In genomic region chr17:23603542-23603941, GRCm38 (mm10) we compare ENCODE assay signal across 10 mouse cellular contexts. TPM values are rescaled to one million over a fixed set of nuclear protein-coding genes. Genes with fewer than 3 reads are reported as not detected.
A peak's percentile ranks its signal among the peaks of the same experiment; 100 is the strongest.
DNase-seq lines count a peak whose midpoint lies in the region; ATAC-seq and TF ChIP-seq lines count a peak whose summit lies in the region.
"Had no signal": no experiment of that assay in that cellular context is flagged by ENCODE, and none has a peak within 500 bp of the region (broad histone marks: within the 10 kb centered on the region; RNA-seq: fewer than 3 reads in every experiment).

No protein-coding gene starts in this region.

- DNase-seq in cerebellum, adult 9-10 months: peak; percentile 3
- no peak for DNase-seq in cerebellum, adult 18-20 months
- peak; percentile 41 for DNase-seq in midbrain, embryonic 10.5 days (ENCODE audit: low spot score)
- peak; percentile 55 for DNase-seq in thymus, postnatal 25 days
- DNase-seq in cerebellum, adult 2 months: no peak

- H3K4me2 ChIP-seq in midbrain, embryonic 16.5 days (ENCODE audit: low read length): no peak overlapping the region
- no peak overlapping the region for H3K4me2 ChIP-seq in midbrain, embryonic 15.5 days
- H3K4me2 ChIP-seq: midbrain, embryonic 12.5 days had no signal

- ATAC-seq in midbrain, embryonic 16.5 days: no peak
- ATAC-seq in granulocyte monocyte progenitor cell, adult 5-6 weeks (replicated peaks; ENCODE audit: poor library complexity, severe bottlenecking): peak; percentile 40
- no peak for ATAC-seq in midbrain, embryonic 15.5 days (replicated peaks)

- TF ChIP-seq CTCF in cerebellum, adult 2 months (IDR thresholded peaks at IDR 0.05; ENCODE audit: borderline replicate concordance, insufficient read depth, low read depth, low read length): no peak; the same call in 1 of the 2 replicates

- no peaks in the 10 kb centered on the region for H3K36me3 ChIP-seq in midbrain, embryonic 10.5 days
- H3K36me3 ChIP-seq in midbrain, embryonic 16.5 days (ENCODE audit: control insufficient read depth, insufficient read depth, low read length): no peaks in the 10 kb centered on the region
- no peaks in the 10 kb centered on the region for H3K36me3 ChIP-seq in midbrain, embryonic 15.5 days (replicated peaks)
- H3K36me3 ChIP-seq: midbrain, embryonic 12.5 days had no signal

- WGBS in midbrain, embryonic 10.5 days: 50% methylated on average over 2 of the region's 2 CpGs
- 51% methylated on average over 2 of the region's 2 CpGs for WGBS in midbrain, embryonic 16.5 days
- 58% methylated on average over 2 of the region's 2 CpGs for WGBS in cerebellum, adult 2 months
- 50% methylated on average over 2 of the region's 2 CpGs for WGBS in midbrain, embryonic 15.5 days

- H3K27ac ChIP-seq in midbrain, embryonic 10.5 days (replicated peaks): no peak overlapping the region
- no peak overlapping the region for H3K27ac ChIP-seq in midbrain, embryonic 16.5 days (ENCODE audit: low read length)
- no peak overlapping the region for H3K27ac ChIP-seq in cerebellum, adult 2 months (ENCODE audit: insufficient read depth, low read length)
- no peak overlapping the region for H3K27ac ChIP-seq in midbrain, embryonic 15.5 days
- H3K27ac ChIP-seq: midbrain, embryonic 12.5 days had no signal

- no peaks in the 10 kb centered on the region; the same call in 1 of the 2 replicates for H3K27me3 ChIP-seq in midbrain, embryonic 10.5 days (ENCODE audit: low read depth, poor library complexity, severe bottlenecking)
- H3K27me3 ChIP-seq in midbrain, embryonic 16.5 days (ENCODE audit: control insufficient read depth, insufficient read depth, low read depth, low read length): no peaks in the 10 kb centered on the region; the same call in 1 of the 2 replicates
- no peaks in the 10 kb centered on the region for H3K27me3 ChIP-seq in cerebellum, adult 2 months (ENCODE audit: control insufficient read depth, insufficient read depth, low read length)
- H3K27me3 ChIP-seq in midbrain, embryonic 15.5 days (replicated peaks): no peaks in the 10 kb centered on the region
- H3K27me3 ChIP-seq: midbrain, embryonic 12.5 days had no signal

- peaks cover 31% of the 10 kb centered on the region for H3K4me1 ChIP-seq in midbrain, embryonic 10.5 days
- H3K4me1 ChIP-seq in midbrain, embryonic 16.5 days (ENCODE audit: control insufficient read depth, insufficient read depth, low read length): peaks cover 3% of the 10 kb centered on the region; the same call in 1 of the 2 replicates
- H3K4me1 ChIP-seq in cerebellum, adult 2 months (ENCODE audit: control insufficient read depth, insufficient read depth, low read length): no peaks in the 10 kb centered on the region
- peaks cover 3% of the 10 kb centered on the region; the same call in 1 of the 2 replicates for H3K4me1 ChIP-seq in midbrain, embryonic 15.5 days

- H3K4me3 ChIP-seq in midbrain, embryonic 10.5 days: no peak overlapping the region
- H3K4me3 ChIP-seq in midbrain, embryonic 16.5 days (ENCODE audit: low read depth, low read length): no peak overlapping the region
- H3K4me3 ChIP-seq in cerebellum, adult 2 months (replicated peaks; ENCODE audit: insufficient read depth, low read depth, low read length): no peak overlapping the region
- no peak overlapping the region for H3K4me3 ChIP-seq in midbrain, embryonic 15.5 days
- H3K4me3 ChIP-seq: midbrain, embryonic 12.5 days had no signal

- H3K9me3 ChIP-seq in midbrain, embryonic 10.5 days (replicated peaks): no peaks in the 10 kb centered on the region
- H3K9me3 ChIP-seq in midbrain, embryonic 16.5 days (replicated peaks; ENCODE audit: control insufficient read depth, low read length, poor library complexity, severe bottlenecking): no peaks in the 10 kb centered on the region
- no peaks in the 10 kb centered on the region for H3K9me3 ChIP-seq in midbrain, embryonic 15.5 days
- H3K9me3 ChIP-seq: midbrain, embryonic 12.5 days had no signal

- H3K9ac ChIP-seq in midbrain, embryonic 16.5 days (ENCODE audit: low read depth, low read length): no peak overlapping the region
- H3K9ac ChIP-seq in midbrain, embryonic 15.5 days: no peak overlapping the region
- H3K9ac ChIP-seq: midbrain, embryonic 12.5 days had no signal

- no peak for TF ChIP-seq POLR2A in cerebellum, adult 2 months (IDR thresholded peaks at IDR 0.05; ENCODE audit: borderline replicate concordance, insufficient read depth, low read length)

RNA-seq across cellular contexts. Expression of gene Zscan10, which starts 2.9 kb away (rescaled TPM):
- polyA plus RNA-seq in midbrain, embryonic 10.5 days (2016; fragmentation: Nextera tagmentation; extraction: Ambion mirVana): 0.12 and 0.19 TPM in 2 replicates
- polyA plus RNA-seq in midbrain, embryonic 16.5 days (2015; fragmentation: Nextera tagmentation; extraction: Ambion mirVana): not detected in 2 replicates
- total RNA-seq in granulocyte monocyte progenitor cell, adult 5-6 weeks (2014; fragmentation: Nextera tagmentation): not detected in 2 replicates
- not detected in 2 replicates for total RNA-seq in granulocyte monocyte progenitor cell, adult 5-6 weeks (2017)
- 0.13 and 0.16 TPM in 2 replicates for polyA plus RNA-seq in cerebellum, adult 2 months (2012; rRNA removed)
- not detected in 2 replicates for polyA plus RNA-seq in midbrain, embryonic 15.5 days (2015; fragmentation: Nextera tagmentation; extraction: Ambion mirVana)
- polyA plus RNA-seq: heart, embryonic 16.5 days; midbrain, embryonic 12.5 days had no signal

RNA-seq across cellular contexts. Expression of gene Zfp13, which starts 4.3 kb away (rescaled TPM):
- 19.8 and 25.7 TPM in 2 replicates for polyA plus RNA-seq in midbrain, embryonic 10.5 days (2016; fragmentation: Nextera tagmentation; extraction: Ambion mirVana)
- 28.4 and 29.4 TPM in 2 replicates for polyA plus RNA-seq in midbrain, embryonic 16.5 days (2015; fragmentation: Nextera tagmentation; extraction: Ambion mirVana)
- 1.7 and 2.2 TPM in 2 replicates for total RNA-seq in granulocyte monocyte progenitor cell, adult 5-6 weeks (2014; fragmentation: Nextera tagmentation)
- total RNA-seq in granulocyte monocyte progenitor cell, adult 5-6 weeks (2017): 0.46 and 0.56 TPM in 2 replicates
- 25.6 and 27.2 TPM in 2 replicates for polyA plus RNA-seq in cerebellum, adult 2 months (2012; rRNA removed)
- polyA plus RNA-seq in midbrain, embryonic 15.5 days (2015; fragmentation: Nextera tagmentation; extraction: Ambion mirVana): 30.4 and 31.9 TPM in 2 replicates

RNA-seq across cellular contexts. Expression of gene Zfp213, which starts 39.5 kb away (rescaled TPM):
- 27.5 and 28.7 TPM in 2 replicates for polyA plus RNA-seq in midbrain, embryonic 10.5 days (2016; fragmentation: Nextera tagmentation; extraction: Ambion mirVana)
- 16.0 and 17.9 TPM in 2 replicates for polyA plus RNA-seq in midbrain, embryonic 16.5 days (2015; fragmentation: Nextera tagmentation; extraction: Ambion mirVana)
- 4.9 and 6.9 TPM in 2 replicates for total RNA-seq in granulocyte monocyte progenitor cell, adult 5-6 weeks (2014; fragmentation: Nextera tagmentation)
- total RNA-seq in granulocyte monocyte progenitor cell, adult 5-6 weeks (2017): 9.7 and 10.7 TPM in 2 replicates
- polyA plus RNA-seq in cerebellum, adult 2 months (2012; rRNA removed): 9.2 and 9.5 TPM in 2 replicates
- polyA plus RNA-seq in midbrain, embryonic 15.5 days (2015; fragmentation: Nextera tagmentation; extraction: Ambion mirVana): 19.4 and 19.7 TPM in 2 replicates

RNA-seq across cellular contexts. Expression of gene Mmp25, which starts 41.5 kb away (rescaled TPM):
- polyA plus RNA-seq in midbrain, embryonic 10.5 days (2016; fragmentation: Nextera tagmentation; extraction: Ambion mirVana): 0.89 and 1.1 TPM in 2 replicates
- polyA plus RNA-seq in midbrain, embryonic 16.5 days (2015; fragmentation: Nextera tagmentation; extraction: Ambion mirVana): 0.94 and 1.6 TPM in 2 replicates
- total RNA-seq in granulocyte monocyte progenitor cell, adult 5-6 weeks (2014; fragmentation: Nextera tagmentation): not detected in 2 replicates
- 0.47 and 0.57 TPM in 2 replicates for total RNA-seq in granulocyte monocyte progenitor cell, adult 5-6 weeks (2017)
- 0.23 and 0.25 TPM in 2 replicates for polyA plus RNA-seq in cerebellum, adult 2 months (2012; rRNA removed)
- polyA plus RNA-seq in midbrain, embryonic 15.5 days (2015; fragmentation: Nextera tagmentation; extraction: Ambion mirVana): 1.2 and 1.7 TPM in 2 replicates

RNA-seq across cellular contexts. Expression of gene Bicdl2, which starts 56.8 kb away (rescaled TPM):
- polyA plus RNA-seq in midbrain, embryonic 10.5 days (2016; fragmentation: Nextera tagmentation; extraction: Ambion mirVana): 0.32 TPM in 1 of 2 replicates, not detected in the other
- 0.15 TPM in 1 of 2 replicates, not detected in the other for polyA plus RNA-seq in midbrain, embryonic 16.5 days (2015; fragmentation: Nextera tagmentation; extraction: Ambion mirVana)
- not detected in 2 replicates for total RNA-seq in granulocyte monocyte progenitor cell, adult 5-6 weeks (2014; fragmentation: Nextera tagmentation)
- not detected in 2 replicates for total RNA-seq in granulocyte monocyte progenitor cell, adult 5-6 weeks (2017)
- not detected in 2 replicates for polyA plus RNA-seq in cerebellum, adult 2 months (2012; rRNA removed)
- polyA plus RNA-seq in midbrain, embryonic 15.5 days (2015; fragmentation: Nextera tagmentation; extraction: Ambion mirVana): 0.22 TPM in 1 of 2 replicates, not detected in the other

Comparison
In these comparisons a context has a peak if more than half of its experiments do, and no peak if none do; other contexts are left out.
1. DNase-seq: peak in cerebellum, adult 9-10 months (single experiment), midbrain, embryonic 10.5 days (single experiment) and thymus, postnatal 25 days (single experiment); none in cerebellum, adult 18-20 months (0 of 2) and cerebellum, adult 2 months (0 of 2).